Mouse (Mus musculus) MEL (cell line): ENCODE data around the gene Fgfr2.

Experiments used
- CTCF ChIP-seq, 3 experiments: IDR thresholded peaks in 2 of 3; conservative IDR thresholded peaks in 1 of 3; 2 replicates each; pipeline ENCODE4 v1.5.1; 2011 to 2012; ENCODE audit warnings: low read length in 3 of 3, low read depth in 2 of 3, mild to moderate bottlenecking in 2 of 3, improper control_type of control experiment in 1 of 3, inconsistent platforms in 1 of 3, mixed read lengths in 1 of 3, moderate library complexity in 1 of 3; ENCODE audit not compliant: control insufficient read depth in 1 of 3, insufficient read depth in 1 of 3, poor library complexity in 1 of 3, severe bottlenecking in 1 of 3
- EP300 ChIP-seq, 2 experiments: IDR thresholded peaks; 2 replicates each; pipeline ENCODE4 v1.6.1; 2011; ENCODE audit warnings: improper control_type of control experiment in 2 of 2, low read length in 2 of 2, low read depth in 1 of 2, mild to moderate bottlenecking in 1 of 2
- GABPA ChIP-seq: IDR thresholded peaks from 2 replicates; pipeline ENCODE4 v1.6.1; 2012; ENCODE audit warnings: low read depth, mild to moderate bottlenecking, inconsistent platforms, low read length, improper control_type of control experiment, moderate library complexity
- JUND ChIP-seq: IDR thresholded peaks from 2 replicates; pipeline ENCODE4 v1.6.1; 2011; ENCODE audit warnings: low read depth, mild to moderate bottlenecking, improper control_type of control experiment, low read length
- MAFK ChIP-seq: IDR thresholded peaks from 2 replicates; pipeline ENCODE4 v1.6.1; 2011; ENCODE audit warnings: low read depth, mild to moderate bottlenecking, low read length, improper control_type of control experiment, borderline replicate concordance
- NELFE ChIP-seq: IDR thresholded peaks from 2 replicates; pipeline ENCODE4 v1.6.1; 2011; ENCODE audit warnings: low read depth, low read length, improper control_type of control experiment
- NRF1 ChIP-seq: IDR thresholded peaks from 2 replicates; pipeline ENCODE4 v1.6.1; 2014; ENCODE audit warnings: low read depth, mild to moderate bottlenecking, inconsistent platforms, low read length, improper control_type of control experiment, moderate library complexity; ENCODE audit not compliant: poor library complexity, insufficient read depth, severe bottlenecking
- USF2 ChIP-seq, 2 experiments: IDR thresholded peaks; 2 replicates each; pipeline ENCODE4 v1.6.1; 2011 to 2012; ENCODE audit warnings: improper control_type of control experiment in 2 of 2, low read length in 2 of 2, borderline replicate concordance in 1 of 2, inconsistent platforms in 1 of 2, low read depth in 1 of 2, mild to moderate bottlenecking in 1 of 2; ENCODE audit not compliant: insufficient read depth in 1 of 2

- TF ChIP-seq USF2 (IDR thresholded peaks at IDR 0.05; ENCODE audit: borderline replicate concordance in 1 of 2, insufficient read depth in 1 of 2, low read depth in 1 of 2, low read length in 2 of 2) (no peak), CTCF (IDR thresholded peaks at IDR 0.05 in 2 of 3, conservative IDR thresholded peaks at IDR 0.05 in 1 of 3; ENCODE audit: control insufficient read depth in 1 of 3, insufficient read depth in 1 of 3, low read depth in 2 of 3, low read length in 3 of 3, poor library complexity in 1 of 3, severe bottlenecking in 1 of 3) (no peak), EP300 (IDR thresholded peaks at IDR 0.05; ENCODE audit: low read depth in 1 of 2, low read length in 2 of 2) (no peak), NRF1 (no peak), MAFK (no peak), NELFE (no peak), GABPA (no peak), JUND (no peak)
Observed at GRCm38 (mm10) chr7:133078929-133079328, 44.2 kb downstream of the Fgfr2 start.
